Mouse (Mus musculus) kidney, adult 2 months (tissue): ENCODE measurements around the gene Secisbp2l.

Experiments used
- CTCF ChIP-seq: fragments of 200-500 bp; conservative IDR thresholded peaks from 2 replicates; pipeline ENCODE4 v1.5.1; 2011; ENCODE audit warnings: low read depth, mild to moderate bottlenecking, control low read depth, low read length, moderate library complexity, mixed read lengths; ENCODE audit not compliant: insufficient read depth, insufficient read length
- POLR2A ChIP-seq: fragments of 200-500 bp; IDR thresholded peaks from one replicate; pipeline ENCODE4 v1.6.1; 2011; ENCODE audit warnings: low read depth, low read length, control low read depth

DNA sequence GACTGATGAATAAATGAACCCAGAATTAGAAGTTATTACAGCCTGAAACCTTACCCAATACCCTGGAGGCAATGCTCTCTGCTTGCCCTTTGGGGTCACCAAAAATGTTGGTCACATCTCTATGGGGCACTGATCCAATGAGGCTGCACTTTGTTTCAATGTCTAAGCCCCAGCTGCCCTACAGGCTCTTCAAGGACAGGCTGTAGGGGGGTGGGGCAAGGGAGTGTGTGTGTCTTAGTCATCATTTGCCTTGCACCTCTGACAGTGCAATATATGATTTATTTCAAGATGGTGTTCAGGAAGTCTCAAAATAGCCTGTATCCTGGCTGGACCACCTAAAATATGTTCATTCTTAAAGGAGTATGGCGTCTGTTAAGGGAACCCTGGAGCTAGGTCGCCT lies 81.1 kb downstream of the Secisbp2l start:
- TF ChIP-seq CTCF (no peak), POLR2A (no peak)
